Comparison of ENCODE assay signal across 9 mouse cellular contexts in genomic region chr8:125068146-125068905, GRCm38 (mm10). TPM values are rescaled to one million over a fixed set of nuclear protein-coding genes. Genes with fewer than 3 reads are reported as not detected.
DNase-seq lines count a peak whose midpoint lies in the region; ATAC-seq and TF ChIP-seq lines count a peak whose summit lies in the region.
"Had no signal": no experiment of that assay in that cellular context is flagged by ENCODE, and none has a peak within 500 bp of the region (broad histone marks: within the 10 kb centered on the region; RNA-seq: fewer than 3 reads in every experiment).

No protein-coding gene starts in this region.

- no peaks in the 10 kb centered on the region for H3K36me3 ChIP-seq in heart, adult 2 months (ENCODE audit: control insufficient read depth, insufficient read depth, low read length)
- H3K36me3 ChIP-seq in midbrain, embryonic 14.5 days (ENCODE audit: control insufficient read depth, insufficient read depth, low read length), result no peaks in the 10 kb centered on the region
- H3K36me3 ChIP-seq in midbrain, embryonic 11.5 days (ENCODE audit: control insufficient read depth, insufficient read depth, low read length), result no peaks in the 10 kb centered on the region
- no peaks in the 10 kb centered on the region for H3K36me3 ChIP-seq in intestine, embryonic 15.5 days
- H3K36me3 ChIP-seq in splenic B cell, adult 2 months (ENCODE audit: control insufficient read depth, insufficient read depth, low read length, poor library complexity, severe bottlenecking), result no peaks in the 10 kb centered on the region
- H3K36me3 ChIP-seq: G1E had no signal

- TF ChIP-seq CTCF in heart, adult 2 months (IDR thresholded peaks at IDR 0.05), result peak; percentile 64

- TF ChIP-seq POLR2A in heart, adult 2 months (IDR thresholded peaks at IDR 0.05; ENCODE audit: insufficient read depth, low read depth, low read length), result no peak

- no peak for ATAC-seq in midbrain, embryonic 14.5 days (ENCODE audit: low FRiP score, low TSS enrichment)
- ATAC-seq in midbrain, embryonic 11.5 days (ENCODE audit: low FRiP score), result no peak
- no peak for ATAC-seq in intestine, embryonic 15.5 days

- DNase-seq in heart, adult 2 months, result no peak
- no peak for DNase-seq in heart, postnatal 36 days
- DNase-seq in midbrain, embryonic 14.5 days, result no peak
- no peak for DNase-seq in midbrain, embryonic 11.5 days (ENCODE audit: low spot score, missing footprints)
- peak; percentile 34 for DNase-seq in splenic B cell, adult 2 months (ENCODE audit: low read depth, low spot score)
- DNase-seq in urinary bladder, adult 18-20 months (ENCODE audit: low spot score in 2 of 2), result no peak
- DNase-seq in testis, postnatal 10 days (ENCODE audit: low spot score), result no peak

- H3K4me3 ChIP-seq in heart, adult 2 months, result no peak overlapping the region
- no peak overlapping the region for H3K4me3 ChIP-seq in midbrain, embryonic 14.5 days (replicated peaks; ENCODE audit: low read depth, low read length)
- H3K4me3 ChIP-seq in midbrain, embryonic 11.5 days (ENCODE audit: low read depth, low read length), result no peak overlapping the region
- H3K4me3 ChIP-seq in intestine, embryonic 15.5 days (replicated peaks), result no peak overlapping the region

- H3K4me2 ChIP-seq in midbrain, embryonic 14.5 days (ENCODE audit: low read length), result no peak overlapping the region
- H3K4me2 ChIP-seq in midbrain, embryonic 11.5 days, result no peak overlapping the region
- no peak overlapping the region for H3K4me2 ChIP-seq in intestine, embryonic 15.5 days (replicated peaks)

- no peaks in the 10 kb centered on the region for H3K27me3 ChIP-seq in heart, adult 2 months (ENCODE audit: control insufficient read depth, insufficient read depth, low read length)
- H3K27me3 ChIP-seq in midbrain, embryonic 14.5 days (ENCODE audit: control insufficient read depth, insufficient read depth, low read length), result no peaks in the 10 kb centered on the region
- H3K27me3 ChIP-seq in midbrain, embryonic 11.5 days (ENCODE audit: control insufficient read depth, insufficient read depth, low read length), result no peaks in the 10 kb centered on the region
- H3K27me3 ChIP-seq in intestine, embryonic 15.5 days (replicated peaks), result no peaks in the 10 kb centered on the region
- H3K27me3 ChIP-seq in splenic B cell, adult 2 months (ENCODE audit: control insufficient read depth, insufficient read depth, low read length, poor library complexity, severe bottlenecking), result no peaks in the 10 kb centered on the region

- H3K27ac ChIP-seq in heart, adult 2 months, result peak overlapping the region; percentile 84
- H3K27ac ChIP-seq in midbrain, embryonic 14.5 days (replicated peaks; ENCODE audit: low read depth, low read length), result peak overlapping the region; percentile 49; the same call in 1 of the 2 replicates
- H3K27ac ChIP-seq in midbrain, embryonic 11.5 days (ENCODE audit: low read depth, low read length), result no peak overlapping the region
- H3K27ac ChIP-seq in intestine, embryonic 15.5 days, result 0 out of 2 replicates have a peak overlapping the region, but pooled peaks have one; percentile 52

- no peak overlapping the region for H3K9ac ChIP-seq in heart, adult 2 months (ENCODE audit: low read depth, low read length)
- no peak overlapping the region for H3K9ac ChIP-seq in midbrain, embryonic 14.5 days (replicated peaks; ENCODE audit: low read length)
- H3K9ac ChIP-seq in midbrain, embryonic 11.5 days (ENCODE audit: low read length), result no peak overlapping the region
- H3K9ac ChIP-seq in intestine, embryonic 15.5 days, result no peak overlapping the region

- no peaks in the 10 kb centered on the region; the same call in 1 of the 2 replicates for H3K79me2 ChIP-seq in heart, adult 2 months (replicated peaks; ENCODE audit: control insufficient read depth, insufficient read depth, low read length)

- intact Hi-C loops in heart, adult 2 months (cut with DNase I), result loop anchor here (2.0 to 10.0 kb wide), 3 partner anchors 46 to 804 kb away; no protein-coding TSS in a partner anchor
- intact Hi-C loops in heart, postnatal 36 days (cut with DNase I), result loop anchor here (2.0 to 5.0 kb wide), 3 partner anchors 14 to 99 kb away; no protein-coding TSS in a partner anchor

- TF ChIP-seq EP300 in heart, adult 2 months (IDR thresholded peaks at IDR 0.05; ENCODE audit: insufficient read depth, low read depth, low read length), result no peak

- H3K9me3 ChIP-seq in midbrain, embryonic 14.5 days (ENCODE audit: control insufficient read depth, low read length), result no peaks in the 10 kb centered on the region
- no peaks in the 10 kb centered on the region for H3K9me3 ChIP-seq in midbrain, embryonic 11.5 days (ENCODE audit: control insufficient read depth, low read length)
- no peaks in the 10 kb centered on the region for H3K9me3 ChIP-seq in intestine, embryonic 15.5 days

- peaks cover 17% of the 10 kb centered on the region for H3K4me1 ChIP-seq in heart, adult 2 months (ENCODE audit: control insufficient read depth, insufficient read depth, low read length)
- H3K4me1 ChIP-seq in midbrain, embryonic 14.5 days (ENCODE audit: control insufficient read depth, insufficient read depth, low read length), result peaks cover 4% of the 10 kb centered on the region; the same call in 1 of the 2 replicates
- no peaks in the 10 kb centered on the region; the same call in 1 of the 2 replicates for H3K4me1 ChIP-seq in midbrain, embryonic 11.5 days (ENCODE audit: control insufficient read depth, insufficient read depth, low read length)
- no peaks in the 10 kb centered on the region for H3K4me1 ChIP-seq in intestine, embryonic 15.5 days (replicated peaks)

- 67% methylated on average over 6 of the region's 6 CpGs for WGBS in heart, adult 2 months
- 89% methylated on average over 6 of the region's 6 CpGs for WGBS in midbrain, embryonic 14.5 days
- WGBS in midbrain, embryonic 11.5 days, result 84% methylated on average over 6 of the region's 6 CpGs
- WGBS in intestine, embryonic 15.5 days, result 81% methylated on average over 6 of the region's 6 CpGs

RNA-seq across cellular contexts. Expression of gene Disc1, which starts 14.3 kb away (rescaled TPM):
- total RNA-seq in heart, adult 2 months (2021), result 1 to 10 TPM; 2.2 to 2.3 TPM
- polyA plus RNA-seq in heart, adult 2 months (2012; rRNA removed), result 1.1 and 1.3 TPM in 2 replicates
- 1 to 10 TPM; 2.2 to 2.9 TPM for total RNA-seq in heart, postnatal 36 days (2021)
- 0.78 and 0.98 TPM in 2 replicates for polyA plus RNA-seq in midbrain, embryonic 14.5 days (2014; fragmentation: Nextera tagmentation; extraction: Ambion mirVana)
- polyA plus RNA-seq in midbrain, embryonic 11.5 days (2014; fragmentation: Nextera tagmentation; extraction: Ambion mirVana), result 0.82 and 0.87 TPM in 2 replicates
- 1.6 and 1.9 TPM in 2 replicates for polyA plus RNA-seq in intestine, embryonic 15.5 days (2015; fragmentation: Nextera tagmentation; extraction: Ambion mirVana)
- total RNA-seq: G1E had no signal
- polyA plus RNA-seq: G1E had no signal

RNA-seq across cellular contexts. Expression of gene Tsnax, which starts 55.5 kb away (rescaled TPM):
- 10 to 100 TPM; 66.3 to 73.1 TPM for total RNA-seq in heart, adult 2 months (2021)
- polyA plus RNA-seq in heart, adult 2 months (2012; rRNA removed), result 43.2 and 78.8 TPM in 2 replicates
- total RNA-seq in heart, postnatal 36 days (2021), result 10 to 100 TPM; 73.6 to 80.4 TPM
- polyA plus RNA-seq in midbrain, embryonic 14.5 days (2014; fragmentation: Nextera tagmentation; extraction: Ambion mirVana), result 211 and 242 TPM in 2 replicates
- 155 and 175 TPM in 2 replicates for polyA plus RNA-seq in midbrain, embryonic 11.5 days (2014; fragmentation: Nextera tagmentation; extraction: Ambion mirVana)
- polyA plus RNA-seq in intestine, embryonic 15.5 days (2015; fragmentation: Nextera tagmentation; extraction: Ambion mirVana), result 99.3 and 104 TPM in 2 replicates
